Mouse (Mus musculus) cerebellum, postnatal 14 days (tissue): ENCODE data around the gene Ppih.
A peak's percentile ranks its signal among the peaks of the same experiment; 100 is the strongest.

Source experiments
- DNase-seq, 2 experiments: peaks; one replicate each; pipeline ENCODE4 v3.0.0; 2021; ENCODE audit warnings: mixed read lengths in 2 of 2

Gene Ppih

GRCm38 (mm10) chr4:119320131-119320830 is at the start of gene Ppih:
Gene Ppih, minus strand, starts transcription at chr4:119320546.
- peak; percentile 97 for DNase-seq

- DNase-seq: no peak
Observed at GRCm38 (mm10) chr4:119369460-119369859, 49.1 kb upstream of the Ppih start.

GRCm38 (mm10) chr4:119366758-119367526 is 46.6 kb upstream of the Ppih start:
- DNase-seq: no peak

- no peak for DNase-seq
Observed at GRCm38 (mm10) chr4:119362231-119362630, 41.9 kb upstream of the Ppih start.

GRCm38 (mm10) chr4:119359196-119359971 is 39.0 kb upstream of the Ppih start:
- no peak for DNase-seq

- DNase-seq: no peak
Observed at GRCm38 (mm10) chr4:119345508-119345907, 25.2 kb upstream of the Ppih start.

- peak; percentile 74 to 85 for DNase-seq
Observed at GRCm38 (mm10) chr4:119338861-119339361, 18.6 kb upstream of the Ppih start.

GRCm38 (mm10) chr4:119338422-119338821 is 18.1 kb upstream of the Ppih start:
- DNase-seq: no peak

- DNase-seq: no peak
Observed at GRCm38 (mm10) chr4:119333487-119333886, 13.1 kb upstream of the Ppih start.

- DNase-seq: peak; percentile 25 to 44
Observed at GRCm38 (mm10) chr4:119320896-119321550, 677 bp upstream of the Ppih start.

- DNase-seq: no peak
Observed at GRCm38 (mm10) chr4:119313756-119314155, 6.6 kb downstream of the Ppih start.

GRCm38 (mm10) chr4:119305418-119305817 is 14.9 kb downstream of the Ppih start:
- DNase-seq: no peak

- DNase-seq: no peak
Observed at GRCm38 (mm10) chr4:119303291-119303690, 17.1 kb downstream of the Ppih start.

- no peak for DNase-seq
Observed at GRCm38 (mm10) chr4:119301777-119302176, 18.6 kb downstream of the Ppih start.

- no peak for DNase-seq
Observed at GRCm38 (mm10) chr4:119300761-119301160, 19.6 kb downstream of the Ppih start.

GRCm38 (mm10) chr4:119297361-119297760 is 23.0 kb downstream of the Ppih start:
- DNase-seq: no peak

- no peak for DNase-seq
Observed at GRCm38 (mm10) chr4:119295134-119295453, 25.3 kb downstream of the Ppih start.

- peak; percentile 100 for DNase-seq
Observed at GRCm38 (mm10) chr4:119294415-119295133, 25.8 kb downstream of the Ppih start, which contains the start of gene Ybx1. Gene Ybx1, minus strand, starts transcription at chr4:119294604.

GRCm38 (mm10) chr4:119293574-119294258 is 26.6 kb downstream of the Ppih start:
- DNase-seq: peak in 1 of 2 experiments; percentile 46

- peak; percentile 49 to 55 for DNase-seq
Observed at GRCm38 (mm10) chr4:119292771-119293573, 27.4 kb downstream of the Ppih start.
